Mouse (Mus musculus) left cerebral cortex, postnatal 25 days (tissue): ENCODE results near the gene Fry. TPM values are rescaled to one million over a fixed set of nuclear protein-coding genes. Genes with fewer than 3 reads are reported as not detected.

Experiments used
- DNase-seq, 2 experiments: peaks; one replicate each; pipeline ENCODE4 v3.0.0; 2022; ENCODE audit warnings: low spot score in 2 of 2, mixed read lengths in 1 of 2
- intact Hi-C: fragments of 180-260 bp; cut with DNase I; formaldehyde crosslinking; loops from one replicate; pipeline ENCODE4 v1.15.1; 2025
- total RNA-seq, 2 experiments: library from RNA; stranded (reverse); gene quantifications; 2 replicates each; pipeline ENCODE4 v1.2.3; 2021

Gene Fry
- total RNA-seq, 2 experiments from 2014 or later: 166 to 187 TPM

- intact Hi-C loops: no loop called here
- DNase-seq: no peak
Observed at GRCm38 (mm10) chr5:150404867-150405266, 286.4 kb downstream of the Fry start.

GRCm38 (mm10) chr5:150408979-150409378, 290.5 kb downstream of the Fry start:
- intact Hi-C loops: no loop called here
- no peak for DNase-seq

- intact Hi-C loops: no loop called here
- DNase-seq: no peak
Observed at GRCm38 (mm10) chr5:150409451-150410045, 291.1 kb downstream of the Fry start.

GRCm38 (mm10) chr5:150412750-150413450, 294.5 kb downstream of the Fry start:
- intact Hi-C loops: no loop called here
- no peak for DNase-seq

- no peak for DNase-seq
- intact Hi-C loops: no loop called here
Observed at GRCm38 (mm10) chr5:150414823-150415222, 296.4 kb downstream of the Fry start.

GRCm38 (mm10) chr5:150417223-150417622, 298.8 kb downstream of the Fry start:
- intact Hi-C loops: no loop called here
- DNase-seq: no peak

GRCm38 (mm10) chr5:150418035-150418434, 299.6 kb downstream of the Fry start:
- intact Hi-C loops: no loop called here
- DNase-seq: no peak

GRCm38 (mm10) chr5:150425038-150425437, 306.6 kb downstream of the Fry start:
- no peak for DNase-seq
- intact Hi-C loops: no loop called here

GRCm38 (mm10) chr5:150426595-150426994, 308.1 kb downstream of the Fry start:
- peak in 1 of 2 experiments; percentile 46 for DNase-seq
- intact Hi-C loops: no loop called here

- intact Hi-C loops: no loop called here
- DNase-seq: no peak
Observed at GRCm38 (mm10) chr5:150431286-150431685, 312.8 kb downstream of the Fry start.

GRCm38 (mm10) chr5:150432960-150433359, 314.5 kb downstream of the Fry start:
- intact Hi-C loops: no loop called here
- no peak for DNase-seq

- peak; percentile 33 to 71 for DNase-seq
- intact Hi-C loops: no loop called here
Observed at GRCm38 (mm10) chr5:150436629-150437389, 318.4 kb downstream of the Fry start.

GRCm38 (mm10) chr5:150441690-150442089, 323.2 kb downstream of the Fry start:
- intact Hi-C loops: loop anchor here (2.0 kb wide), 1 partner anchor 223 kb away; no protein-coding TSS in a partner anchor

GRCm38 (mm10) chr5:150451281-150452003, 333.0 kb downstream of the Fry start:
- intact Hi-C loops: no loop called here
- DNase-seq: no peak

More at GRCm38 (mm10) chr5:150441690-150442089, 323.2 kb downstream of the Fry start:
- peak in 1 of 2 experiments; percentile 39 for DNase-seq

GRCm38 (mm10) chr5:150452004-150452626, 333.7 kb downstream of the Fry start:
- no peak for DNase-seq
- intact Hi-C loops: no loop called here

- no peak for DNase-seq
- intact Hi-C loops: no loop called here
Observed at GRCm38 (mm10) chr5:150452671-150453070, 334.2 kb downstream of the Fry start.

- intact Hi-C loops: no loop called here
- DNase-seq: no peak
Observed at GRCm38 (mm10) chr5:150453490-150453889, 335.0 kb downstream of the Fry start.

- DNase-seq: no peak
- intact Hi-C loops: no loop called here
Observed at GRCm38 (mm10) chr5:150457165-150457903, 338.9 kb downstream of the Fry start.
